Mouse (Mus musculus): Measurements from ENCODE around the gene Slc35f6. TPM values are rescaled to one million over a fixed set of nuclear protein-coding genes. Genes with fewer than 3 reads are reported as not detected.

Slc35f6 gene
- total RNA-seq, 2 experiments from 2014 or later = 13.4 to 16.7 TPM

- no peak for ATAC-seq (replicated peaks; ENCODE audit: low FRiP score, poor library complexity, severe bottlenecking)
These were observed 28.5 kb upstream of the Slc35f6 start for GRCm38 (mm10) chr5:30619211-30619610.

GRCm38 (mm10) chr5:30620567-30620966, 27.2 kb upstream of the Slc35f6 start:
- no peak for ATAC-seq (replicated peaks; ENCODE audit: low FRiP score, poor library complexity, severe bottlenecking)

GRCm38 (mm10) chr5:30621211-30621790, 26.4 kb upstream of the Slc35f6 start:
- ATAC-seq (replicated peaks; ENCODE audit: low FRiP score, poor library complexity, severe bottlenecking) = no peak

GRCm38 (mm10) chr5:30621844-30622176, 25.9 kb upstream of the Slc35f6 start:
- ATAC-seq (replicated peaks; ENCODE audit: low FRiP score, poor library complexity, severe bottlenecking) = no peak

GRCm38 (mm10) chr5:30622177-30622840, 25.4 kb upstream of the Slc35f6 start:
- ATAC-seq (replicated peaks; ENCODE audit: low FRiP score, poor library complexity, severe bottlenecking) = no peak

- ATAC-seq (replicated peaks; ENCODE audit: low FRiP score, poor library complexity, severe bottlenecking) = no peak
These were observed 24.9 kb upstream of the Slc35f6 start for GRCm38 (mm10) chr5:30622841-30623185.

GRCm38 (mm10) chr5:30623380-30623779, 24.4 kb upstream of the Slc35f6 start:
- no peak for ATAC-seq (replicated peaks; ENCODE audit: low FRiP score, poor library complexity, severe bottlenecking)

- ATAC-seq (replicated peaks; ENCODE audit: low FRiP score, poor library complexity, severe bottlenecking) = no peak
These were observed 23.4 kb upstream of the Slc35f6 start for GRCm38 (mm10) chr5:30624311-30624710.

- ATAC-seq (replicated peaks; ENCODE audit: low FRiP score, poor library complexity, severe bottlenecking) = no peak
These were observed 22.8 kb upstream of the Slc35f6 start for GRCm38 (mm10) chr5:30624908-30625307.

GRCm38 (mm10) chr5:30625379-30625778, 22.4 kb upstream of the Slc35f6 start:
- no peak for ATAC-seq (replicated peaks; ENCODE audit: low FRiP score, poor library complexity, severe bottlenecking)

- ATAC-seq (replicated peaks; ENCODE audit: low FRiP score, poor library complexity, severe bottlenecking) = no peak
These were observed 21.2 kb upstream of the Slc35f6 start for GRCm38 (mm10) chr5:30626331-30627105.

- ATAC-seq (replicated peaks; ENCODE audit: low FRiP score, poor library complexity, severe bottlenecking) = no peak
These were observed 19.2 kb upstream of the Slc35f6 start for GRCm38 (mm10) chr5:30628511-30628910.

GRCm38 (mm10) chr5:30630401-30630800, 17.3 kb upstream of the Slc35f6 start:
- ATAC-seq (replicated peaks; ENCODE audit: low FRiP score, poor library complexity, severe bottlenecking) = no peak

GRCm38 (mm10) chr5:30632134-30632533, 15.6 kb upstream of the Slc35f6 start:
- ATAC-seq (replicated peaks; ENCODE audit: low FRiP score, poor library complexity, severe bottlenecking) = no peak

GRCm38 (mm10) chr5:30636994-30637393, 10.7 kb upstream of the Slc35f6 start:
- ATAC-seq (replicated peaks; ENCODE audit: low FRiP score, poor library complexity, severe bottlenecking) = no peak

- peak; percentile 56; the same call in 1 of the 2 replicates for ATAC-seq (replicated peaks; ENCODE audit: low FRiP score, poor library complexity, severe bottlenecking)
These were observed 9.7 kb upstream of the Slc35f6 start for GRCm38 (mm10) chr5:30638041-30638440.

- no peak for ATAC-seq (replicated peaks; ENCODE audit: low FRiP score, poor library complexity, severe bottlenecking)
These were observed 4.1 kb upstream of the Slc35f6 start for GRCm38 (mm10) chr5:30643477-30644179.

GRCm38 (mm10) chr5:30646036-30646435, 1.7 kb upstream of the Slc35f6 start:
- ATAC-seq (replicated peaks; ENCODE audit: low FRiP score, poor library complexity, severe bottlenecking) = no peak

GRCm38 (mm10) chr5:30647396-30647795, 337 bp upstream of the Slc35f6 start:
- ATAC-seq (replicated peaks; ENCODE audit: low FRiP score, poor library complexity, severe bottlenecking) = peak; percentile 9; the same call in 1 of the 2 replicates

- ATAC-seq (replicated peaks; ENCODE audit: low FRiP score, poor library complexity, severe bottlenecking) = no peak
These were observed 1.8 kb downstream of the Slc35f6 start for GRCm38 (mm10) chr5:30649558-30649957.

- no peak for ATAC-seq (replicated peaks; ENCODE audit: low FRiP score, poor library complexity, severe bottlenecking)
These were observed 3.0 kb downstream of the Slc35f6 start for GRCm38 (mm10) chr5:30650756-30651155.

All from erythroid progenitor cell, adult 5-6 weeks (primary cell).